Mouse (Mus musculus): ENCODE data around the gene Parp2.
"Not testable (repeated sequence)": the region's sequence is repeated elsewhere in the genome, so short reads cannot be mapped to it uniquely, and the experiment has no call there.

The Parp2 gene

DNA sequence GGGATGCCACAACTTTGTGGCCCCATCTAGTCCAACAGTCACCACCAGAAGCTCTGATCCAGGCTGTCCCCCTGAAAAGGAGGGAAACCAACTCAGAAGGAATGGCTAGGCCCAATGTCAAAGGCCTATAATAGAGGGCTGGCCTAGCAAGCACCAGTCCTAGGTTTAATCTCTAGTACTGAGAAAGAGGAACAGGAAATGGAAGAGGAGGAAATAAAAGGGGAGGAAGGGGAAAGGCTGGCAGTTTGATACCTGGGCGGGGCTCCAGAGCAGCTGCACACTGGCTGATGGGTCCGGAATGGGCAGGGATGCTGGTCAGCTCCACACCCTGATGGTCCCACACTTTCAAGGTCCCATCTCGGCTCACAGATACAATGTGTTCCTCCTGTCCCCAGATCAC is 22.2 kb downstream of the Parp2 start:
- no peak for ATAC-seq (ENCODE audit: low TSS enrichment)

DNA sequence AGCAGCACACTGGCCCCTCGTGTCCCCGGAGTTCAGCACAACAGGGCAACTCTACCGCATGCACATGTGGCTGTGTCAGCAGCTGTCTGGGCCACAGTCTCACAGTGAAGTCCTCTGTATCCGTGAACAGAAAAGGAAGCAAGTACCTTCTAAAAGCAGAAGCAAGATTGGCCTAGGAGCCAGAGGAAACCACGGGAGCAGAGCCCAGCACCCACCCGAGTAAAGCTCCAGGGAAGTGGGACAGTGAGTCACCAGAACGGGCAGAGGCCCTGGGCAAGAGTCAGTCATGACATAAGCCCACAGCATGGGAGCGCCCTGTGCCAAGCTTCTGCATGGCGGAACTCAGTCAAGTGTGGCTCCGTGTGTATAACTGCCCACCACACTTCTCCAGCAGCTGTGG is 26.3 kb downstream of the Parp2 start:
- ATAC-seq (ENCODE audit: low TSS enrichment) = 0 out of 2 replicates have a peak, but pooled peaks have one; percentile 16

- ATAC-seq (ENCODE audit: low TSS enrichment) = no peak
Observed at GRCm38 (mm10) chr14:50834435-50834834, 26.8 kb downstream of the Parp2 start.

- ATAC-seq (ENCODE audit: low TSS enrichment) = no peak
Observed at GRCm38 (mm10) chr14:50837236-50837635, 29.6 kb downstream of the Parp2 start.

- no peak for ATAC-seq (ENCODE audit: low TSS enrichment)
Observed at GRCm38 (mm10) chr14:50855788-50856187, 48.1 kb downstream of the Parp2 start.

- ATAC-seq (ENCODE audit: low TSS enrichment) = no peak
Observed at GRCm38 (mm10) chr14:50862641-50863040, 55.0 kb downstream of the Parp2 start.

GRCm38 (mm10) chr14:50865005-50865404 is 57.4 kb downstream of the Parp2 start:
- not testable (repeated sequence) for ATAC-seq (ENCODE audit: low TSS enrichment)

DNA sequence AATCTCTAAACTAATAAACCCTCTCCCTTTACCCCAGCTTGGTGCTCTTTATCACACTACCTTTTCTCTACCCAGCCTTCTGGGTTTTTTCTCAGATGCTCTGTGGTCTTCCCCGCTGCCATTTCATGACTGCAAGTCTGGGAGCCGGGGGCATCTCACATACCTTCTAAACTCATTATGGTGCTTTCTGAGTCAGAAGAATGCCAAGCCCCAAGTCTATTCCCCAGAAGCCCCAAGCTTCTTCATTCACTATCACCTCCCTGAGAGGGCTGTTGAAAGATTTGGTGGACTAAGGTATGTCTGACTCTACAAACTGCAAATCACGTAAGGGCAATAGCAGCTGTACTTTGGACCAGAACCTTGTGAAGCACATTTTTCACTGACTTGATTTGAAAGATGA is 59.3 kb downstream of the Parp2 start:
- no peak for ATAC-seq (ENCODE audit: low TSS enrichment)

- no peak for ATAC-seq (ENCODE audit: low TSS enrichment)
Observed at GRCm38 (mm10) chr14:50868211-50868610, 60.6 kb downstream of the Parp2 start.

DNA sequence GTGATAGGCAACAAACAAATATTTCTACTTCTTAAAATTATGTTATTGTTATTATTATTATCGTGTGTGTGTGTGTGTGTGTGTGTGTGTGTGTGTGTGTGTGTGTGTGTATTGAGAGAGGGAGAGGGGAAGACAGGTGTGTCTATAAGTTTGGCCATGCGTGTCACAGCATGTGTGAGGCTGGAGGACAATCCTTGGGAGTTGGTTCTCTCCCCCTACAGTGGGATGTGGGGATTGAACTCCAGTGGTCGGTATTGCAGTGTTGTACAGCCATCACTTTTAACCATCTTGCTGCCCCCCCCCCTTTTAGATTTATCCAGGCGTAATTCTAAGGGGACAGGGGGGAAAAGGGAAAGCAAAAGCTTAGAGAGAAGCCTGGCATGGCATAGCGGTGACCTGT is 61.0 kb downstream of the Parp2 start:
- no peak for ATAC-seq (ENCODE audit: low TSS enrichment)

GRCm38 (mm10) chr14:50869889-50870804 is 62.5 kb downstream of the Parp2 start, which contains the start of gene Tep1:
TSS of gene Tep1 (minus strand) at chr14:50870560.
- ATAC-seq (ENCODE audit: low TSS enrichment) = peak; percentile 95

GRCm38 (mm10) chr14:50870805-50871143 is 63.1 kb downstream of the Parp2 start:
- no peak for ATAC-seq (ENCODE audit: low TSS enrichment)
